Mouse (Mus musculus): ENCODE results near the gene Cipc.

The Cipc gene

GRCm38 (mm10) chr12:86994166-86994565 is 47.3 kb downstream of the Cipc start:
- DNase-seq: no peak

- DNase-seq: no peak
Observed at GRCm38 (mm10) chr12:86994776-86995175, 47.9 kb downstream of the Cipc start.

GRCm38 (mm10) chr12:86995931-86996330 is 49.1 kb downstream of the Cipc start:
- DNase-seq: no peak

- no peak for DNase-seq
Observed at GRCm38 (mm10) chr12:86998699-86999098, 51.9 kb downstream of the Cipc start.

- no peak for DNase-seq
Observed at GRCm38 (mm10) chr12:86999283-86999820, 52.5 kb downstream of the Cipc start.

GRCm38 (mm10) chr12:87000151-87000839 is 53.5 kb downstream of the Cipc start:
- no peak for DNase-seq

- no peak for DNase-seq
Observed at GRCm38 (mm10) chr12:87000840-87001176, 54.0 kb downstream of the Cipc start.

- no peak for DNase-seq
Observed at GRCm38 (mm10) chr12:87002209-87002608, 55.4 kb downstream of the Cipc start.

GRCm38 (mm10) chr12:87002815-87003214 is 56.0 kb downstream of the Cipc start:
- DNase-seq: no peak

- DNase-seq: no peak
Observed at GRCm38 (mm10) chr12:87003606-87004005, 56.8 kb downstream of the Cipc start.

GRCm38 (mm10) chr12:87004596-87004995 is 57.8 kb downstream of the Cipc start:
- DNase-seq: no peak

Measured in spleen, adult 18-20 months (tissue).